Mouse (Mus musculus): ENCODE results near the gene Sbno1. TPM values are rescaled to one million over a fixed set of nuclear protein-coding genes. Genes with fewer than 3 reads are reported as not detected.
"Not testable (repeated sequence)": the region's sequence is repeated elsewhere in the genome, so short reads cannot be mapped to it uniquely, and the experiment has no call there.

Sbno1 gene
- polyA plus RNA-seq, 1 experiment from 2014 or later = 102 TPM

- H3K27me3 ChIP-seq (ENCODE audit: control insufficient read depth, insufficient read depth, low read length); H3K9ac ChIP-seq (ENCODE audit: low read depth, low read length); H3K4me2 ChIP-seq (replicated peaks; ENCODE audit: low read depth, low read length); ATAC-seq (ENCODE audit: low FRiP score, low TSS enrichment); H3K4me3 ChIP-seq (ENCODE audit: low read length); H3K4me1 ChIP-seq (ENCODE audit: control insufficient read depth, insufficient read depth, low read length); H3K9me3 ChIP-seq (ENCODE audit: control insufficient read depth, low read length); H3K27ac ChIP-seq (ENCODE audit: low read depth, low read length): not testable (repeated sequence)
- 89% methylated on average over 14 of the region's 14 CpGs for WGBS
- peaks cover 71% of the 10 kb centered on the region for H3K36me3 ChIP-seq (ENCODE audit: control insufficient read depth, insufficient read depth, low read length)
Measured at GRCm38 (mm10) chr5:124460922-124461321, 35.1 kb upstream of the Sbno1 start.

GRCm38 (mm10) chr5:124456762-124457161, 31.0 kb upstream of the Sbno1 start:
- 91% methylated on average over 6 of the region's 6 CpGs for WGBS
- Histone ChIP-seq H3K27ac (ENCODE audit: low read depth, low read length) (no peak overlapping the region), H3K9me3 (ENCODE audit: control insufficient read depth, low read length) (no peaks in the 10 kb centered on the region), H3K27me3 (ENCODE audit: control insufficient read depth, insufficient read depth, low read length) (no peaks in the 10 kb centered on the region), H3K4me2 (replicated peaks; ENCODE audit: low read depth, low read length) (no peak overlapping the region), H3K9ac (ENCODE audit: low read depth, low read length) (no peak overlapping the region), H3K36me3 (ENCODE audit: control insufficient read depth, insufficient read depth, low read length) (peaks cover 92% of the 10 kb centered on the region), H3K4me1 (ENCODE audit: control insufficient read depth, insufficient read depth, low read length) (0 out of 2 replicates have a peak, but pooled peaks cover 5% of the 10 kb centered on the region), H3K4me3 (ENCODE audit: low read length) (no peak overlapping the region)
- ATAC-seq (ENCODE audit: low FRiP score, low TSS enrichment) = no peak

GRCm38 (mm10) chr5:124454082-124454419, 28.2 kb upstream of the Sbno1 start:
- no peak for ATAC-seq (ENCODE audit: low FRiP score, low TSS enrichment)
- H3K4me3 ChIP-seq (ENCODE audit: low read length) = no peak overlapping the region

GRCm38 (mm10) chr5:124453339-124454081, 27.7 kb upstream of the Sbno1 start:
- no peaks in the 10 kb centered on the region for H3K9me3 ChIP-seq (ENCODE audit: control insufficient read depth, low read length)
- H3K27me3 ChIP-seq (ENCODE audit: control insufficient read depth, insufficient read depth, low read length) = no peaks in the 10 kb centered on the region
- no peak overlapping the region for H3K4me3 ChIP-seq (ENCODE audit: low read length)
- no peak for ATAC-seq (ENCODE audit: low FRiP score, low TSS enrichment)
- no peak overlapping the region for H3K27ac ChIP-seq (ENCODE audit: low read depth, low read length)
- H3K9ac ChIP-seq (ENCODE audit: low read depth, low read length) = no peak overlapping the region
- H3K4me2 ChIP-seq (replicated peaks; ENCODE audit: low read depth, low read length) = no peak overlapping the region
- 0 out of 2 replicates have a peak, but pooled peaks cover 5% of the 10 kb centered on the region for H3K4me1 ChIP-seq (ENCODE audit: control insufficient read depth, insufficient read depth, low read length)
- H3K36me3 ChIP-seq (ENCODE audit: control insufficient read depth, insufficient read depth, low read length) = peaks cover 95% of the 10 kb centered on the region
- WGBS = 91% methylated on average over 13 of the region's 13 CpGs

More at GRCm38 (mm10) chr5:124454082-124454419, 28.2 kb upstream of the Sbno1 start:
- Histone ChIP-seq H3K9ac (ENCODE audit: low read depth, low read length) (no peak overlapping the region), H3K4me2 (replicated peaks; ENCODE audit: low read depth, low read length) (no peak overlapping the region), H3K27me3 (ENCODE audit: control insufficient read depth, insufficient read depth, low read length) (no peaks in the 10 kb centered on the region), H3K4me1 (ENCODE audit: control insufficient read depth, insufficient read depth, low read length) (0 out of 2 replicates have a peak, but pooled peaks cover 5% of the 10 kb centered on the region), H3K27ac (ENCODE audit: low read depth, low read length) (no peak overlapping the region), H3K9me3 (ENCODE audit: control insufficient read depth, low read length) (no peaks in the 10 kb centered on the region), H3K36me3 (ENCODE audit: control insufficient read depth, insufficient read depth, low read length) (peaks cover 94% of the 10 kb centered on the region)
- 93% methylated on average over 1 of the region's 1 CpGs for WGBS

GRCm38 (mm10) chr5:124452494-124453228, 26.9 kb upstream of the Sbno1 start:
- Histone ChIP-seq H3K4me3 (ENCODE audit: low read length) (no peak overlapping the region), H3K4me1 (ENCODE audit: control insufficient read depth, insufficient read depth, low read length) (0 out of 2 replicates have a peak, but pooled peaks cover 5% of the 10 kb centered on the region), H3K4me2 (replicated peaks; ENCODE audit: low read depth, low read length) (no peak overlapping the region), H3K9ac (ENCODE audit: low read depth, low read length) (no peak overlapping the region), H3K27ac (ENCODE audit: low read depth, low read length) (no peak overlapping the region), H3K27me3 (ENCODE audit: control insufficient read depth, insufficient read depth, low read length) (no peaks in the 10 kb centered on the region), H3K36me3 (ENCODE audit: control insufficient read depth, insufficient read depth, low read length) (peaks cover 96% of the 10 kb centered on the region), H3K9me3 (ENCODE audit: control insufficient read depth, low read length) (no peaks in the 10 kb centered on the region)
- ATAC-seq (ENCODE audit: low FRiP score, low TSS enrichment) = no peak
- WGBS = 81% methylated on average over 15 of the region's 15 CpGs

- H3K27me3 ChIP-seq (ENCODE audit: control insufficient read depth, insufficient read depth, low read length) = no peaks in the 10 kb centered on the region
- no peak overlapping the region for H3K4me3 ChIP-seq (ENCODE audit: low read length)
- H3K36me3 ChIP-seq (ENCODE audit: control insufficient read depth, insufficient read depth, low read length) = peaks cover 84% of the 10 kb centered on the region
- 80% methylated on average over 16 of the region's 16 CpGs for WGBS
- no peak overlapping the region for H3K27ac ChIP-seq (ENCODE audit: low read depth, low read length)
- H3K9me3 ChIP-seq (ENCODE audit: control insufficient read depth, low read length) = no peaks in the 10 kb centered on the region
- peaks cover 15% of the 10 kb centered on the region for H3K4me1 ChIP-seq (ENCODE audit: control insufficient read depth, insufficient read depth, low read length)
- H3K9ac ChIP-seq (ENCODE audit: low read depth, low read length) = no peak overlapping the region
- H3K4me2 ChIP-seq (replicated peaks; ENCODE audit: low read depth, low read length) = no peak overlapping the region
- no peak for ATAC-seq (ENCODE audit: low FRiP score, low TSS enrichment)
Measured at GRCm38 (mm10) chr5:124450641-124451340, 25.0 kb upstream of the Sbno1 start.

GRCm38 (mm10) chr5:124450051-124450450, 24.2 kb upstream of the Sbno1 start:
- peaks cover 15% of the 10 kb centered on the region for H3K4me1 ChIP-seq (ENCODE audit: control insufficient read depth, insufficient read depth, low read length)
- H3K4me2 ChIP-seq (replicated peaks; ENCODE audit: low read depth, low read length) = no peak overlapping the region
- WGBS = 90% methylated on average over 7 of the region's 7 CpGs
- H3K9ac ChIP-seq (ENCODE audit: low read depth, low read length) = no peak overlapping the region
- ATAC-seq (ENCODE audit: low FRiP score, low TSS enrichment) = no peak
- no peaks in the 10 kb centered on the region for H3K27me3 ChIP-seq (ENCODE audit: control insufficient read depth, insufficient read depth, low read length)
- no peak overlapping the region for H3K4me3 ChIP-seq (ENCODE audit: low read length)
- no peak overlapping the region for H3K27ac ChIP-seq (ENCODE audit: low read depth, low read length)
- peaks cover 78% of the 10 kb centered on the region for H3K36me3 ChIP-seq (ENCODE audit: control insufficient read depth, insufficient read depth, low read length)
- H3K9me3 ChIP-seq (ENCODE audit: control insufficient read depth, low read length) = no peaks in the 10 kb centered on the region

- ATAC-seq (ENCODE audit: low FRiP score, low TSS enrichment) = no peak
- H3K36me3 ChIP-seq (ENCODE audit: control insufficient read depth, insufficient read depth, low read length) = peaks cover 73% of the 10 kb centered on the region
Measured at GRCm38 (mm10) chr5:124449494-124449893, 23.7 kb upstream of the Sbno1 start.

More at GRCm38 (mm10) chr5:124449494-124449893, 23.7 kb upstream of the Sbno1 start:
- Histone ChIP-seq H3K4me1 (ENCODE audit: control insufficient read depth, insufficient read depth, low read length) (peaks cover 18% of the 10 kb centered on the region), H3K9ac (ENCODE audit: low read depth, low read length) (no peak overlapping the region), H3K4me2 (replicated peaks; ENCODE audit: low read depth, low read length) (no peak overlapping the region), H3K27me3 (ENCODE audit: control insufficient read depth, insufficient read depth, low read length) (no peaks in the 10 kb centered on the region), H3K27ac (ENCODE audit: low read depth, low read length) (no peak overlapping the region), H3K9me3 (ENCODE audit: control insufficient read depth, low read length) (no peaks in the 10 kb centered on the region), H3K4me3 (ENCODE audit: low read length) (no peak overlapping the region)
- 86% methylated on average over 6 of the region's 6 CpGs for WGBS

Data from kidney, embryonic 14.5 days (tissue).